ENCODE assay signal across 17 mouse cellular contexts in the genomic region with DNA sequence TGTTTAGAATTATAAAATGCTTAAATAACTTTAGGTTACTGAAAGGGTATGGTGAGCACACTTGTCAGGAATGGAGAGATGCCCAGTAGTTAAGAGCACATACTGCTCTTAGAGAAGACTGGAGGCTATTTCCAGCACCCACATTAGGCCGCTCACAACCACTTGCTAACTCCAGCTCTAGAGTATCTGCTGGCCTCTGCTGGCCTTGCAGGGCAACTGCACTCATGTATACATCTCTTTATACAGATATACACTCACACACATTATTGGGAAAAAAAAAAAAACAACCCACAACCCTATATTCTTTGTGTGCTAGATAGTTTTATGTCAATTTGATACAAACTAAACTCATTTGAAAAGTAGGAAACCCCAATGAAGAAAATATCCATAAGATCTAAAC.
DNase-seq lines count a peak whose midpoint lies in the region; ATAC-seq and TF ChIP-seq lines count a peak whose summit lies in the region.
"Had no signal": no experiment of that assay in that cellular context is flagged by ENCODE, and none has a peak within 500 bp of the region (broad histone marks: within the 10 kb centered on the region; RNA-seq: fewer than 3 reads in every experiment).

No protein-coding gene starts in this region.

- no peaks in the 10 kb centered on the region for H3K36me3 ChIP-seq in hindbrain, postnatal 0 days (ENCODE audit: insufficient read depth, low read length)
- no peaks in the 10 kb centered on the region for H3K36me3 ChIP-seq in hindbrain, embryonic 10.5 days
- H3K36me3 ChIP-seq in lung, embryonic 14.5 days (ENCODE audit: insufficient read depth), result no peaks in the 10 kb centered on the region
- H3K36me3 ChIP-seq: intestine, embryonic 15.5 days; limb, embryonic 10.5 days; neural tube, embryonic 13.5 days had no signal

- H3K9ac ChIP-seq in hindbrain, postnatal 0 days (replicated peaks; ENCODE audit: low read length), result no peak overlapping the region
- H3K9ac ChIP-seq in lung, embryonic 14.5 days, result no peak overlapping the region
- H3K9ac ChIP-seq: heart, embryonic 13.5 days; intestine, embryonic 15.5 days; neural tube, embryonic 13.5 days had no signal

- no peak for ATAC-seq in hindbrain, postnatal 0 days
- no peak for ATAC-seq in lung, embryonic 14.5 days (ENCODE audit: insufficient read depth)
- peak; percentile 54; the same call in 1 of the 2 replicates for ATAC-seq in megakaryocyte-erythroid progenitor cell, adult 5-6 weeks (replicated peaks; ENCODE audit: low FRiP score, low TSS enrichment, poor library complexity, severe bottlenecking)
- ATAC-seq: intestine, embryonic 15.5 days had no signal

- H3K4me2 ChIP-seq in hindbrain, postnatal 0 days (ENCODE audit: low read depth, low read length), result no peak overlapping the region
- no peak overlapping the region for H3K4me2 ChIP-seq in lung, embryonic 14.5 days
- H3K4me2 ChIP-seq: heart, embryonic 13.5 days; intestine, embryonic 15.5 days; neural tube, embryonic 13.5 days had no signal

- no peaks in the 10 kb centered on the region for H3K4me1 ChIP-seq in hindbrain, postnatal 0 days (ENCODE audit: insufficient read depth, low read length)
- H3K4me1 ChIP-seq in hindbrain, embryonic 10.5 days (replicated peaks), result peaks cover 13% of the 10 kb centered on the region
- H3K4me1 ChIP-seq in lung, embryonic 14.5 days (ENCODE audit: insufficient read depth), result no peaks in the 10 kb centered on the region
- H3K4me1 ChIP-seq: heart, embryonic 13.5 days; intestine, embryonic 15.5 days had no signal

- H3K27ac ChIP-seq in hindbrain, postnatal 0 days, result no peak overlapping the region
- H3K27ac ChIP-seq in hindbrain, embryonic 10.5 days, result no peak overlapping the region
- no peak overlapping the region for H3K27ac ChIP-seq in lung, embryonic 14.5 days (ENCODE audit: low read depth)
- H3K27ac ChIP-seq: heart, embryonic 13.5 days; intestine, embryonic 15.5 days; limb, embryonic 10.5 days; neural tube, embryonic 13.5 days had no signal

- 0 out of 2 replicates have a peak, but pooled peaks have one; percentile 13 for TF ChIP-seq CTCF in hindbrain, postnatal 0 days (IDR thresholded peaks at IDR 0.05; ENCODE audit: low read depth)
- TF ChIP-seq CTCF in lung, embryonic 14.5 days (IDR thresholded peaks at IDR 0.05; ENCODE audit: low read depth), result peak; percentile 37

- no peaks in the 10 kb centered on the region for H3K27me3 ChIP-seq in hindbrain, postnatal 0 days (ENCODE audit: insufficient read depth, low read length)
- no peaks in the 10 kb centered on the region for H3K27me3 ChIP-seq in hindbrain, embryonic 10.5 days (ENCODE audit: insufficient read depth, poor library complexity, severe bottlenecking)
- H3K27me3 ChIP-seq in lung, embryonic 14.5 days (ENCODE audit: insufficient read depth, low read length), result no peaks in the 10 kb centered on the region
- H3K27me3 ChIP-seq: heart, embryonic 13.5 days; intestine, embryonic 15.5 days; neural tube, embryonic 13.5 days had no signal

- no peak overlapping the region for H3K4me3 ChIP-seq in hindbrain, postnatal 0 days (ENCODE audit: low read length)
- no peak overlapping the region for H3K4me3 ChIP-seq in hindbrain, embryonic 10.5 days
- no peak overlapping the region for H3K4me3 ChIP-seq in lung, embryonic 14.5 days (ENCODE audit: low read depth, low read length)
- H3K4me3 ChIP-seq: heart, embryonic 13.5 days; intestine, embryonic 15.5 days; limb, embryonic 10.5 days; neural tube, embryonic 13.5 days had no signal

- DNase-seq in hindbrain, postnatal 0 days (ENCODE audit: low spot score), result no peak
- no peak for DNase-seq in hindbrain, embryonic 10.5 days (ENCODE audit: low spot score)
- DNase-seq in lung, embryonic 14.5 days, result no peak
- DNase-seq in lung, postnatal 25 days (ENCODE audit: low spot score), result no peak
- DNase-seq in ES-CJ7 (ENCODE audit: low read depth, low spot score), result peak; percentile 40
- DNase-seq in thymus, postnatal 0 days (ENCODE audit: low spot score), result no peak
- DNase-seq in cerebellum, postnatal 4 days (ENCODE audit: low spot score in 2 of 2), result no peak
- DNase-seq: cerebellum, adult 11 months; cerebellum, postnatal 36 days; kidney, postnatal 36 days; lung, adult 18-20 months; thymus, postnatal 36 days had no signal

- H3K9me3 ChIP-seq in hindbrain, postnatal 0 days (ENCODE audit: low read length), result no peaks in the 10 kb centered on the region
- H3K9me3 ChIP-seq in hindbrain, embryonic 10.5 days, result no peaks in the 10 kb centered on the region
- no peaks in the 10 kb centered on the region for H3K9me3 ChIP-seq in lung, embryonic 14.5 days (ENCODE audit: low read depth, low read length)
- H3K9me3 ChIP-seq: heart, embryonic 13.5 days; intestine, embryonic 15.5 days; limb, embryonic 10.5 days; neural tube, embryonic 13.5 days had no signal

- WGBS in hindbrain, postnatal 0 days, result 97% methylated on average over 1 of the region's 1 CpGs
- WGBS in hindbrain, embryonic 10.5 days, result 93% methylated on average over 1 of the region's 1 CpGs
- WGBS in lung, embryonic 14.5 days, result 93% methylated on average over 1 of the region's 1 CpGs
